Mouse (Mus musculus) kidney, adult 2 months (tissue): ENCODE measurements around the gene Acbd4.

Experiments used
- CTCF ChIP-seq: fragments of 200-500 bp; conservative IDR thresholded peaks from 2 replicates; pipeline ENCODE4 v1.5.1; 2011; ENCODE audit warnings: low read depth, mild to moderate bottlenecking, control low read depth, low read length, moderate library complexity, mixed read lengths; ENCODE audit not compliant: insufficient read depth, insufficient read length
- POLR2A ChIP-seq: fragments of 200-500 bp; IDR thresholded peaks from one replicate; pipeline ENCODE4 v1.6.1; 2011; ENCODE audit warnings: low read depth, low read length, control low read depth

DNA sequence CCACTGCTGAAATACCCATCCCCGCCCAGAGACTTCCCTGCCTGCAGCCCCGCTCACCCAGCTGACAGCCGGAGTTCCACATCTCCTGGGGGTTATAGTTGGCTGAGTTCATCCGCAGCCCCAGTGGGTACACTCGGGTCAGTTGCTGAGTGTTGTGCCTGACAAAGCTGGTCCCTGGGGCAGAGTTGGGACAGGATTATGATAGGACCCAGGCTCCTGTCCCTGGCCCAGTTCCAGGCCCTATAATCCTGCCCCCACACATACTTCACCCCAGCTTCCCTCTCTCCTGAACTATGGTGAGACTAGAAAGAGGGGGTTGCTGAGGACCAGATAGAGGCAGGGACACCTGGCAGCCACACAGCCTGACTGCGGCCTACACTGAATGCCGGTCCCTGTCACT, 27.8 kb upstream of the Acbd4 start:
- no peak for TF ChIP-seq CTCF
- TF ChIP-seq POLR2A = no peak
